Mouse (Mus musculus) urinary bladder, postnatal 14 days (tissue): ENCODE results near the gene Stat1.

Experiments
- DNase-seq: peaks from one replicate; pipeline ENCODE4 v3.0.0; 2021; ENCODE audit warnings: low spot score

Gene Stat1

GRCm38 (mm10) chr1:52163707-52164457 is 44.6 kb downstream of the Stat1 start:
- DNase-seq = no peak

- DNase-seq = no peak
Observed at GRCm38 (mm10) chr1:52166652-52167220, 47.5 kb downstream of the Stat1 start.

- peak; percentile 34 for DNase-seq
Observed at GRCm38 (mm10) chr1:52170057-52170456, 50.8 kb downstream of the Stat1 start.

- no peak for DNase-seq
Observed at GRCm38 (mm10) chr1:52170747-52171146, 51.5 kb downstream of the Stat1 start.

- DNase-seq = no peak
Observed at GRCm38 (mm10) chr1:52171271-52171670, 52.0 kb downstream of the Stat1 start.

- DNase-seq = no peak
Observed at GRCm38 (mm10) chr1:52175321-52175720, 56.1 kb downstream of the Stat1 start.

- no peak for DNase-seq
Observed at GRCm38 (mm10) chr1:52175983-52176382, 56.7 kb downstream of the Stat1 start.

GRCm38 (mm10) chr1:52176999-52177398 is 57.8 kb downstream of the Stat1 start:
- no peak for DNase-seq

GRCm38 (mm10) chr1:52179939-52180568 is 60.8 kb downstream of the Stat1 start:
- no peak for DNase-seq

GRCm38 (mm10) chr1:52181994-52182393 is 62.8 kb downstream of the Stat1 start:
- no peak for DNase-seq

GRCm38 (mm10) chr1:52182992-52183391 is 63.8 kb downstream of the Stat1 start:
- DNase-seq = no peak
